Mouse (Mus musculus): ENCODE data around the gene Cdk8.

The Cdk8 gene

DNA sequence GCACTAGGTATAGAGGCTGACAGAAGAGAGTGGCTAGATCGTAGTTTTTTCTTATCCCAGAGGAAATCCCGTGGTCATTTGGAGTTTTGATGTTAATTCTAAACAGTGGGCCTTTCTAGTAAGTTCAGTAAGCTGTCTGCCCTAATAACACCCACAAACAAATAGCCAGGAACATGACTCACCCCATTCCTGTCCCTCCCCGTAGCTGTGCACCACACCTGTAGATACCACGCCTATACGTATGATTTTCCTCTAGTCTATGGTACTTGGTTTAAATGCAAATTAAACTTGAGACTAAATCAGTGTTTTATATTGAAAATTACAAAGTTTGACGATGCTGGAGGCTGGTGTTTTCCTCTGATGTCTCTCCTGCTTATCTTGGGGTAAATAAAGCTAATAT, 83.5 kb downstream of the Cdk8 start:
- in situ Hi-C loops (cut with MboI, MseI) = no loop called here

DNA sequence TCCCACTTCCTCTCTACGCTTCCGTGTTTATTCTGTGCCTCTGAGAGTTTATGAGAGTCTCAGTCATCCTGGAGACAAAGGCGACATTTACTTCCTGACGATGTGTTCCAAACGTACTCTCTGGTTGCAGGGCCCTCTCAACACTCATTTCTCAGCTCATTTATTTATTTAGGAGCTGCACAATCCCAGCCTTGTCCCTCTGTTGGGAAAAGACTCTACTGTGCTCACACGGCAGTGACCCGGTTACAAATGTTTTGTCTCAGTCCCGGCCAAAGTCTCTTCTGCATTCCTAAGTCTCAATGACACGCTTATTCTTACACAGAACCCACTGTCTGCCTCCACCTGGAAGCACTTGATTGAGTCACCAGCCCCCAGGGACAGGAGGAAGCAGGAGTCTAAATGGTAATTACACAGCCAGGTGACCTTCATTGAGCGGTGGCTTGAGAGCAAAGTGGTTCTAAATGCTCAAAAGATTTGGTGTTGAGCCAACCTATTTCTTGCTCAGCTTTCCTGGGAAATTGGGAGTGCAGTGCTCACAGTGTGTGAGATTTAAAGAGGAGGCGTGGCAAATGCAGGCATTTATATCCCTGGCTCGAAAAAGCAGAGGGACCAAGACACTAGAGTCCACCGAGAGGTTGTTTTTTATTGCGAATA, 84.4 kb downstream of the Cdk8 start:
- in situ Hi-C loops (cut with MboI, MseI) = no loop called here

DNA sequence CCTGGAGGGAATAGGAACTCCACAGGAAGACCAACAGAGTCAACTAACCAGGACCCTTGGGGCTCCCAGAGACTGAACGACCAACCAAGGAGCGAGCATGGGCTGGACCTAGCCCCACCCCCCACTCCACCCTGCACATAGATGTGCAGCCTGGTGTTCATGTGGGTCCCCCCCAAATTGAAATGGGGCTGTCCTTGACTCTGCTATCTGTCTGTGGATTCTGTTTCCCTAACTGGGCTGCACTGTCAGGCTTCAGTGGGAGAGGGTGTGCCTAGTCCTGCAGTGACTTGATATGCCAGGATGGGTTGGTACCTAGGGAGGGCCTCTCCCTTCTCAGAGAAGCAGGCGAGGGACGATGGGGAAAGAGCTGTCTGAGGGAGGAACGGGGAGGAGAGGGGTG, 85.3 kb downstream of the Cdk8 start:
- in situ Hi-C loops (cut with MboI, MseI) = no loop called here

DNA sequence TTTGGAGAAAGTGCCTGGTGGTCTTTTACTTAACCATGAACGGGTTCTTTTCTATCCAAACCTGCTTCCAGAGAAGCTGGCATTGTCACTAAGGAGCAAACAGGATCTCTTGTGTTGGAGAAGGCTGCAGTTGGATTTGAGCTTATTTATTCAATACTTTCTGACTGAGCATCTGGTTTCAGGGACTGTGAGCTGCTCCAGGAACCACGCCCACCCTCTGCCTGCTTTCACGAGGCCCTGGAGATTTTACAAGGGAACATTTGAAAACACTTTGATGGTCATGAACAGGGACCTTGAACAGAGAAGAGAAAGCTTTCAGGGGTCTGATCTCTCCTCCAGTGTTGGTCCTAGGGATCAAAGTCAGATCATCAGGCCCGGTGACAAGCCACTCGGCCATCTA, 87.0 kb downstream of the Cdk8 start:
- in situ Hi-C loops (cut with MboI, MseI) = no loop called here

DNA sequence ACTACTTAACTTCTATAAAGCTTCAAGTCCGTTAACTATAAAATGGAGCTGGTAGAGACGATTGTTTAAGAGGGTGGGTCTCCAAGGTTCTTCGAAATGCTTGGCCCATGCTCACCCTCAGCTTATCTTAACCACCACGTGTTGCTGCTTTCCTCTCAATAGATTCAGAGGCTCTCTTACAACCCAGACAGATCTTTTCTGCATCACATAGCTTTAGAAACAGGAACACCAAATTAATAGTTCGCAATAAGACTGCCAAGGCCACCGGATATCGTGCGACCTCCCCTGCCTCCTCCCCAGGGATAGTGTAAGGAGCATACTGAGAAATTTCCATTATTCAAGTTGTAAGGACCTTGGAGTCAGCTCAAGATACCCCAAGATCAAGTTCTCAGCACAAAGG, 87.4 kb downstream of the Cdk8 start:
- in situ Hi-C loops (cut with MboI, MseI) = no loop called here

DNA sequence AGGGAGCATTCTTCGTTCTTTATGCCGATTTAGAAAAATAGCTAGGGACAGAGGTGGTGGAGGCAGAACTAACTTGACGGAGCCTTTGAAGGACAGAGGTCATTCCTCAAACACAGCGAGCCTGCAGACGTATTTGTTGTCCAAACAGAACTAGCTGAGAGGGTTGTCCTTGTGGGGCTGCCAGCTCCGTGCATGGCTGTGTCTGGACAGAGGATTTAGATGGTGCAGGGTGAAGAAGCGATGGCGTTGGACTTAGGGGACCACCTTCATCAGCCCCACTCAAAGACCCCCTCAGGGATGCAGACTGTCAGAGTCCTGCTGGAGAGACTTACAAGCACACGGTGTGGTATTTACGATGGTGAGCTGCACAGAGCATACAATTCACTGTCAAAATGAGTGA, 97.9 kb downstream of the Cdk8 start:
- in situ Hi-C loops (cut with MboI, MseI) = no loop called here

DNA sequence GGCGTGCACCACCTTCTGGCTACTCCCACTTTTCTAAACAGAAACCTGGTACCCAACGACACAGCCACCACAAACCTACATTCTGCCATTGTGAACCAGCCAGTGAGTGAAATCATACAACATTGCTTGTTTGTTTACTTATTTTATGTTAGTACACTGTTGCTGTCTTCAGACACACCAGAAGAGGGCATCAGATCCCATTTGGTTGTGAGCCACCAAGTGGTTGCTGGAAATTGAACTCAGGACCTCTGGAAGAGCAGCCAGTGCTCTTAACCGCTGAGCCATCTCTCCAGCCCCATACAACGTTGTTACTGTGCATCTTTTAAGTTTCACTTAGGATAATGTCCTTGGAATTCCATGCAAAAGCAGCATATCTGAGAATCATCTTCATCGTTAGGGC, 98.5 kb downstream of the Cdk8 start:
- in situ Hi-C loops (cut with MboI, MseI) = no loop called here

DNA sequence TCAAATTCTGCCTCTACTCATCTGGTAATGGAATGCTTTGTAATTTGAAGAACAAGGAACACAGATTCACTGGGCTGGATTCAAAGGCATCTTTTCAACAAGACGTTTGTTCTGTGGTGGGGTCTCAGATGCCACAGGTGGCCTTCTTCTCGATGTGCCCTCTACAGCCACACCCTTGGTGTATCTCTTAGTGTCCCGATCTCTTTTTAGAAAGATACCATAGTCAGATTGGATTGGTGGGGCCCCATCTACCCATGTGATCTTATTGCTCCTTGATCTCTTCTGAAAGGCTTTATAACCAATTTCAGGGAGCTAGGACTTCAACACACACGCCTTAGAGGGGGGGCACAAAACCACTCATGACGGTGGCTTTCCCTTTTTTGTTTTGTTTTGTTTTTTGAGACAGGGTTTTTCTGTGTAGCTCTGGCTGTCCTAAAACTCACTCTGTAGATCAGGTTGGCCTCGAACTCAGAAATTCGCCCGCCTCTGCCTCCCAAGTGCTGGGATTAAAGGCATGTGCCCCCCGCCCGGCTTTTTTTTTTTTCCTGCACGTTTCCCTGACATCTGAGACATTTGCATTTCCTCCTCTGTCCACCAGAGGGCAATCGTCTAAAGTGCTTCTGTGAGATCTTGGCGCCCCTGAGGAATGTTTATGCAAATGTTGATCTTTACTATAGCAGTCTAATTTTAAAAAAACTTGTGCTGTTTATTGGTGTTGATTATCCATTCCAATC, 99.2 kb downstream of the Cdk8 start:
- in situ Hi-C loops (cut with MboI, MseI) = no loop called here

DNA sequence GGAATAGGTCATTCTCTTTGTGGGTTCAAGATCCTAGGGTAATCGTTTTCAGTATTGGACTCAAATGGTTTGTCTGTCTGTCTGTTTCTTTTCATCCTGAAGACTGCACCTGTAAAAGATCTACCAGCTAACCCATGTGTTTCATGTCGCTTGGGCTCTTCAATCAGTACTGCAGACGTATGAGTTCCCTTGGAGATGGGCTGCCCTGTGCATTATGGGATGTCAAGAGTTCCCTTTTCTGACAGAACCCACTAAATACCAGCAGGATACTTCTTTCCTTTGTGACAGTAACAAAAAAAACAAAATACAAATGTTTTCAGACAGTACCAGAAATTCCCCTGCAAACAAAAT, 99.7 kb downstream of the Cdk8 start:
- in situ Hi-C loops (cut with MboI, MseI) = no loop called here

DNA sequence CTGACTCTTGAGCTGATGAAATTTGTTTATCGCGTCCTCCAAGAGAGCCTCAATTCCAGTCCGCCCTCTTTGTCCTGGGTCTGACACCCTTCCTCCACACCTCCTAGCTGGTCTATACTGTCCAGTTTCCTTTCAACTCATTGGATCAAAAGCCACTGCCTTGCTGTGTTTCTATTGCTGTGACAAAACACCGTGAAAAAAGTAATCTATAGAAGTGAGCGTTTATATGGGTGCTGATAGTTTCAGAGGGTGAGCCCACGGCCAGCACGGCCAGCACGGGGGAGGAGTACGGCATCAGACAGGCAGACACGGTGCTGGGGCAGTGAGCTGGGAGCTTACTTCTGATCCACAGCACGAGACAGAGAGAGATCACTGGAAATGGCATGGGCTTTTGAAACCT, 100.1 kb downstream of the Cdk8 start:
- in situ Hi-C loops (cut with MboI, MseI) = no loop called here

DNA sequence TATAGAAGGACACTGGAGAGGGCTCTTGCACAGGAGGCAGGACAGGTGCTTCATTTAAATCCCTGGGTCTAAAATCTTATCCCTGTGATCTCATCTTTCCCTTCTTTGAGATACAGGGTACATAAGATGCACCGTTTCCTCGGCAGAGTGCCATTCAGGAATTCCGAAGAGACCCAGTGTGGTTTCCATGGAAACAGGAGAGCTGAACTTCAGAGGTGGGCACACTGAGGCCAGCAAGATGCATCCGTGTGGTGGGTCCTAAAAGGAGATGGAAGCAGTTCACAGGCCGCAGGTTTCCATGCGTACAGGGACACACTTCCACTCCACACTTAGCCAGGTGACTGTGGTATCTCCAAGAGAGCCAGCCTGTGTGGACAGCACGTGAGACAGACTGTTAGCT, 101.5 kb downstream of the Cdk8 start:
- in situ Hi-C loops (cut with MboI, MseI) = no loop called here

DNA sequence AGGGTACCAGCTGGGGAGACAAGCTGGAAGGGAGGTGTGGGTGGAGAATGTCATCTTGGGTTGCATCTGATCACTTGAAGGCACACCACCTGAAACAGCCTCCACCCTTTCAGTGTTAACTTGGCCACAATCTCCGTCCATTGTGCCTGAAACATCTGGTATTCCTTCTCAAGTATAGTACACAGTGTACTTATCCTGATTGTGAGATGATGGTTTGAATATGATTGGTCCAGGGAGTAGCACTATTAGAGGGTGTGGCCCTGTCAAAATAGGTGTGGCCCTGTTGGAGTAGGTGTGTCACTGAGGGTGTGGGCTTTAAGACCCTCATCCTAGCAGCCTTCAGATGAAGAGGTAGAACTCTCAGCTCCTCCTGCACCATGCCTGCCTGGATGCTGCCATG, 103.4 kb downstream of the Cdk8 start:
- in situ Hi-C loops (cut with MboI, MseI) = no loop called here

DNA sequence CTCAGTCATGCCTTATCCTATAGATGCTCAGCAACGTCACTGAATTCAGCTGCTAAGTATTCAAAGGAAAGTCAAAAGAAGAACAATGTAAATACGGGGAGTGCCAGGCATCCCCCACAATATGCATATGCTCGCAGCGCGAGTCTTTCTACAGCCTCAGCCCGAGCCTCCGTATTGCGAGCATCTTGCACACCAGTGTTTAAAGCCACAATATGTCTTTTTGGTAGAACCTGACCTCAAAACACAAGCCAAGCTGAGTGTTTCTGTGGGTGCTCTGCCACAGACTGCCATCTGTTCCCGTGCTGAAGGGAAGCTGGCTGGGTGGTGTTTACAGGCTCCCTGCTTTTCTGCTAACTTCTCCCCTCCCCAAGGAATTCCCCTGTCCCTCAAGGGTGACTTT, 107.0 kb downstream of the Cdk8 start:
- in situ Hi-C loops (cut with MboI, MseI) = no loop called here

DNA sequence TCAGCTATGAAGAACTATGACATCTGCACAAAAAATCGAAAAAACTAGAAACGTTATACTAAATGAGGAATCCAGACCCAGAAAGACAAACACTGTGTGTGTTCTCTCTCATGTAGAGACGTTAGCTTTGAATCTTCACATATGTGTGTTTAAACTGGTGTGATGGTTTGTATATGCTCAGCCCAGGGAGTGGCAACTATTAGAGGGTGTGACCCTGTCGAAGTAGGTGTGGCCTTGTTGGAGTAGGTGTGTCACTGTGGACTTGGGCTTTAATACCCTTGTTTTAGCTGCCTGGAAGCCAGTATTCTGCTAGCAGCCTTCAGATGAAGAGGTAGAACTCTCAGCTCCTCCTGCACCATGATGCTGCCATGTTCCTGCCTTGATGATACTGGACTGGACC, 109.0 kb downstream of the Cdk8 start:
- in situ Hi-C loops (cut with MboI, MseI) = no loop called here

DNA sequence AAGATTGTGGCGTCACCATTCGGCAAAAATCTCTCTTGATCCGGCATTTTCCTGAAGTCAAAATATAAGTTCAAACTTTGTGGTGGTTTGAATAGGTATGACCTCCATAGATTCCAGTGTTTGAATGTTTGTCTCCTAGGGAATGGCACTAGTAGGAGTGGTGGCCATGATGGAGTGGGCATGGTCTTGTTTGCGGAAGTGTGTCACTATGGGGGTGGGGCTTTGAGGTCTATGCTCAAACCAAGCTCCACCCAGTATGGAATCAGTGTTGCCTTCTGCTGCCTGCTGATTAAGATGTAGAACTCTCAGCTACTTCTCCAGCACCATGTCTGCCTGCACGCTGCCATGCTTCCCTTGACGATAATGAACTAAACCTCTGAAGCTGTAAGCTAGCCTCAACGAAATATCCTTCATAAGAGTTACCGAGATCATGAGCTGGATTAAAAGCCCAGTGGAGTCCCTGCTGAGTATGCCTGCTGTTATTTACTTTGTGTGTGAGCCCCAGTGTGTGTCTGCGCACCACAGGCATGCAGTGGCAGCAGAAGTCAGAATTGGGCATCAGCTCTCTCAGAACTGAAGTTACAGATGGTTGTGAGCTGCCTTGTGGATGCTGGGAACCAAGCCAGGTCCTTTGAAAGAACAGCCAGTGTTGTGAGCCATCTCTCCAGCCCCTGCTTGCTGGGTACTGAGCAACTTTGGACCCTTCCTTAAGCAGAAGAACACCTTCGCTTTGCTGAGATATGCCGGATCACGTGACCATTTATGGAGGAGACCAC, 114.1 kb downstream of the Cdk8 start:
- in situ Hi-C loops (cut with MboI, MseI) = no loop called here

DNA sequence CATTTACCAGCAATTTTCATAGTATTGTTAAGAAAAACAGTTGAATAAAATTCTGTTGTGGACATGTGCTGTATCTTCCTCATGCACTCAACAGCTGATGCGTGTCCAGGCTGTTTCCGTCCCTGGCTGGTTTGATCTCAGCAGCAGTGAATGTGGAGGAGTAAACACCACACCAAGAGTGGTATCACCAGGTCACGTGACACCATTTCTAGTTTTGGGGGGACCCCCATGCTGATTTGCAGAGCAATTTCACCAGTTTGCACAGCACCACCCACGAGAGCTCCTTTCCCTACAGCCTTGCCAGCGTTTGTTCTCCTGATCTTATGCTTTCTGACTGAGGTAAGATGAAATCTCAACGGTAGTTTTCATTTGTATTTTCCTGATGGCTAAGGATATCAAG, 116.1 kb downstream of the Cdk8 start:
- in situ Hi-C loops (cut with MboI, MseI) = no loop called here

DNA sequence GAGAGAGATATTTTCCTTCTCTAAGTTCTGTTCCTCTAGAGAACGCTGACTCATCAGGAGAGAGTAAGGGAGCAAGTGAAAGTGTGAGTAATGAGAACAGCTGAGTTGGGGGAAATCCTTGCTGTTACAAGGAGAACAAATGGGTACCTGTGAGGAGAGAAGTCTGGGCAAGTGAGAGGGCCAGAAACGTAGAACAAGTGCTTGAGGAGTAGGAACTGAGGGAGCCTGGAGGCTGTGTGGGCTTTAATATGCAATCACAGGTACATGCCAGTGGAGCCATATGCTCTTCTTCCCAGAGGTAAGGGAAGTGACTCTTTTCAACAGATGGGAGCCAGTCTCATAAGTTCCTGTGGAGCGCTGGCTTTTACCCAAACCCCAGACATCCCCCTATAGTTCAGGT, 118.2 kb downstream of the Cdk8 start:
- in situ Hi-C loops (cut with MboI, MseI) = no loop called here

DNA sequence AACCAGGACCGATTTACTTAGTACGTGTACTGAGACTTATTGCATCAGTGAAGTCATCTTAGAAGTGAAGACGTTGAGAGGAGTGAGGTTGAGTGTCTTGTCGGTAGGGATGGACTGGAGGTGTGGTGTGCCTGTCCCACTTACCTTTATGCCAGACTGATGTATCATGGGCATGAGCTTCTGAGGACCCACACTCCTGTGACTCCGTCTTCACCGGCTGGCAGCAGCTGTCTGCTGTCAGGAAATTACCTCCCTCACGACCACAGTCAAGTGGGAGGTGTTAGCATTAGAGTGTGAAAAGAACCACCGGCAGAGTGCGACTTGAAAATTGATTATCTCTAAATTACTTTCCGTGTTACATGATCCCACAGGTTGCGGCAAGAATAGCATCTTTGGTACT, 119.8 kb downstream of the Cdk8 start:
- in situ Hi-C loops (cut with MboI, MseI) = no loop called here

DNA sequence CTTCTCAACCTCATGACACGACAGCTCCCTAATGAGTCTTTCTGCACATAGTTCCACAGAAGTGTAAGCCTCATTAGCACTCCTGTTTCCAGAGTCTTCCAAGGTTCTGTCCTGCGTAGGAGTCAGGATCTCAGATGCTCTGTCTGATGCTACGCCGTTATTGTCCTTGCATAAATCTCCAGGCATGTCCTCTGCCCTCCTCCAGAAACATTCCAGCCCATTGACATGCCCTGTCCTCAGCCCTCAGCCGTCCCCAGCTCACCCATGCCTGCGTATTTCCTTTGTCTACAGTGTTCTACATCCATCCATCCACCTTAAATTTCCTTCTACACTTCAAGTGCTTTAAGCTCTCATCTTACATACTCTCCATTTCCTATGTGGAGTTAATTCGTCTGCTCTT, 121.0 kb downstream of the Cdk8 start:
- in situ Hi-C loops (cut with MboI, MseI) = no loop called here
